Mouse (Mus musculus) ovary, adult 18-20 months (tissue): ENCODE measurements around the gene Asrgl1.

ENCODE experiments used
- DNase-seq: peaks from one replicate; pipeline ENCODE4 v3.0.0; 2022; ENCODE audit warnings: low spot score, mixed read lengths

The Asrgl1 gene

DNA sequence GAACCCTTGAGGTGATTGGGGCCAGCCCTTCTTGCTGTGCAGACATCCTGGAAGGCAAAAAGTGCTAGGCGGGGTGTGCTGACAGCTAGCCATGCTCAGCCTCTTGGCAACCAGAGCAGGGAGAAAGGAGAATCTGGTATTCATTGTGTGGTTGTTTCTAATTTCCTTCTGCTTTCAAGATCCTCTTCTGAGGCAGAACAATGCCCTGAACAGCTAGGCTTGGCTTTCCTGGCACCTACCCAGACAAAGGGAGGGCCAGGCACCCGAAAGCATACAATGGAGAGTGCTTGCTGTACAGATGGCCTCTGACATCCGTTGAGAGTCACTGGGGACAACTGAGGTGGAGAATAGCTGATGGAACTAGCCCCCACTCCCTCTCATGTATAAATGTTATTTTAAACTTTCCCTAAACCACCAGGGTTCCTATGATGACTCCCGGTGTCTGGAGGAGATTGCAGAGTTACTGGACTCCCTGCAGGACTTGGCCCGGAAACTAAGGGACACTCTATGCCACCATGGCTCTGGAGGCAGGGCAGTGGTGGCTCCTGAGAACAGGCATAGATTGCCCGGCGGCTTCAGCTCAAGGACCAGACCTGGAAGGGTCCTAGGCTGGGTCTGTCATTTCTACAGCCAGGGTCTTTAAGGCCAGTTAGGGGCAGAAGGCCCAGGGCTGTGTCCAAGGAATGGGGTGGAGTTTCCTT, 63.8 kb downstream of the Asrgl1 start:
- DNase-seq: peak; percentile 36

DNA sequence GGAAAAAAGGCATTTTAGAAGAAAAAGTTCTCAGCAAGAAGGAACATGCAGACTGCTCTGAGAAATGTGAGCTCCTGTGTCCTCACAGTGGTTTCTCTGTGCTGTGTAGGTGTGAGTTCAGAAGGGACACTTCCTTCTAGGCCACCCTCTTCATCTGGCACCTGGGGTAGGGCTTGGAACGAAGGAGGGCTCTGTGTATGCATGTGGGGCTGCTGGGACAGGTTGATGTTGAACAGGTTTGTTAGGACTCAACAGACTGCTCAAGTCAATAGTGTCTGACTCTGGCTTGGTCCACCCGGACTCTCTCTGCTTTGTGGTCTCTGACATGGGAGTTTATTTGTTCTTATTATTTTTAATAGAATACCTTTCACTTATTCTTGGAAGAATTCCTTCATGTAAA, 65.1 kb downstream of the Asrgl1 start:
- DNase-seq: no peak

DNA sequence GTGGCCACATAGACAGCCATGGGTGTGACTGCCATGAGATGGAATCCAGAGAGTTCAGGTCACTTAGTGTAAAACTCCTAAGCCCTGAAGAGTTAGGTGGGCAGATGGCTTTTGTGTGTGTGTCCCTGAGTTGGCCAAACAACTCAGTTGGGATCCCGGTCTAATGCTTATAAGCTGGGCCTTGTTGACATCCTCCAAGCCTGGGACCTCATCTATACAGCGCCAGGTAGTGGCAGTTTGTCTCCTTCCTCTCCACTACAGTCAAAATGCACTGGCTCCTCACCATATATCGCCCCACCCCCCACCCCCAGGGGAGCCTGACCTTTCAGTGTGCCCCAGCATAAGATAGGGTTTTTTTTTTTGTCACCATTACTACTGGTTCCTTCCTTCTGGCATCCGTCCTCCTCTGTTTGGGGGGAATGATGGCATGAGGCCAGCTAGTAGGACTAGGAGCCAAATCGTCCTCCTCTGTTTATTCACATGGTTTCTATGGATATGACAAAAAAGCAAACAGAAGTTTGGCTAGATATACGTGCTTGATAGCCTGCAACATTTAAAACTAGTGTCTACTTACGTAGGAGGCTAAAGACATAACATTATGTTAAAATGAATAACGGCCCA, 65.6 kb downstream of the Asrgl1 start:
- DNase-seq: no peak

DNA sequence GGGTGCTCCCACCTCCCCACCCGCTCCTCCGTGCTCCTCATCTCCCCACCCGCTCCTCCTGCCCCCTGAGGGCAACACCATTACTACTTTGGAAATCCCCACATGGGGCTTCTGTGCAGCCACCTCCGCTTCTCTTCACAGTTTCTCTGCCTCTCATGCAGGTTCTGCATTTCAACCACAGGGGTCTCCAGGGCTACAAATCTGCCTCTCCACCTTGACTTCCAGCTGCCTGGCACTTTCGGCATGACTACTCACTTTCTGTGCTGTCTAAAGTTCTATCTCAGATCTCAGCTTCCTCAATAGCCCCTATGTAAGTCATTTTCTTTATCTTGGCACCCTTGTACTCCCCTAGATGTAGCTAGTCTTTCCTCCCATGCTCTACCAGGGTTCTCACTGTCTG, 68.1 kb downstream of the Asrgl1 start:
- no peak for DNase-seq

DNA sequence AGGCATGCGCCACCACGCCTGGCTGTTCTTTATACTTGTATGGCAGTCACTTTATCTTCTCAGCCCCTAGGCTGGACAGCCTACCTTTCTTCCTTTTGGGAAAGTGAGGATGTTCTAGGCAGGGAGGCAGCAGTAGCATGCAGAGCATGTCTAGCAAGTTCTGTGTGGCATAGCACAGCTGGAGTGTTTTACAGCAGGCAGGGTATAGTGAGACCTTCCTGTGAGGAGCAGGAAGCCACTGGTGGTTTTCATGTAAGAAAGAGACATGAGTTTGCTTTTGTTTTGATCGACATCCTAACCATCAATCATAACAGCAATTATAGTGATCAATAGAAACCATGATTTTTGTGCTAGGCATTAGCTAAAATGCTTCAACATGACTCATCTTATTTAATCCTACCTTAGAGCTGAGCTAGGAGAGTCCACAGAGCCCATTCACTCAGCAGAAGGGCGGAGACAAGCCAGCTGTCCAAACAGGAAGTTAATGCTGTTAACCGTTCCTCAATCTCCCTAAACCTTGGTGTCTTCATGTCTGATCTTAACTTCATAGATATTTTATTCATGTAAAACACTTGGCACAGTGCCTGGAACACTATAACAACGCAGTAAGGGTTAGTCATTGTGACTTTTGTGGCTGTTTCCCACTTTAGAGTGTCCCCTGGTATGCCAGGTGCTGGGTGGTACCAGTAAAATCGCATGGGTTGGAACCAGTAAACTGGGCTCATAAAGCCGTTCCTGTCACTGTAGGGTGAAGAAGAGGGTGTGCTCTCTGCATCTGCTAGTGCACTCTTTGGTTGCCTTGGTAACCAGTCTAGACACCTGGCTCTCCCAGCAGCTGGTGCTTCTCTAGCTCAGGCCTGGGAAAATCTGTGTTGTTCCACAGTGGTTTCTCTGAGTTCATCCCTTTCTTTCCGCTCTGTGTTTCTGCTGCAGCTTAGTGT, 69.5 kb downstream of the Asrgl1 start:
- no peak for DNase-seq

DNA sequence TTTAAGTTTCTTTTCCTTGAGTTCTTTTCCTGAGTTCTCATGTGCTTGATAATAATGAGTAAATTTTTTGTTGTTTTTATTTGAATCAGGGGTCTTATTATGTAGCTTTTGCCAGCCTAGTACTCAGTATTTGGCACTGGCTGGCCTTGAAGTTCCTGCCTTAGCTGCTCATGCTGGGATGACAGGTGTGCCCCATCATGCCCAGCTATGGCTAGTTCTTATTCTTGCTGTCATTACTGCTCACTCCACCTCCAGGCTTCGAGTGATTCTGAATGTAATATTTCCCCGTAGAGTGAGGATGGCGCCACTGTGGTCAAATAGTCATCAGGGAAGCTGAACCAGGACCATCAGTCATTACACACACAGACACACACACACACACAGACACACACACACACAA, 71.6 kb downstream of the Asrgl1 start:
- no peak for DNase-seq

DNA sequence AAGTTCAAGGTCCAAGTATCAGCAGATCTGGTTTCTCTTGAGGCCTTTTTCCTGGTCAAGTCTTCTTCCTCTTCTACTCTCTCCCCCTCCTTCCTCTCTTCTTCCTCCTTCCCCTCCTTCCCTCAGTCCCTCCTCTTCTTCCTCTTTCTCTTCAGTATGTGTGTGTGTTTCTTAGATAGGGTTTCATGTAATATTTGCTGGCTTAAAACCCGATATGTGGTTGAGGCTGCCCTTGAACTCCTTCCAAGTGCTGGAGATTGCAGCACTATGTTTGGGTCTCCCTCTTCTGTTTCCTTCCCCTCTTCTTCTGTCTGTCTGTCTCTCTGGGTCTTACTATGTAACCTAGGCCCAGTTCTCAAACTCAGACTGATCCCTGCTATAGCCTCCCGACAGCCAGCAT, 72.6 kb downstream of the Asrgl1 start:
- no peak for DNase-seq

DNA sequence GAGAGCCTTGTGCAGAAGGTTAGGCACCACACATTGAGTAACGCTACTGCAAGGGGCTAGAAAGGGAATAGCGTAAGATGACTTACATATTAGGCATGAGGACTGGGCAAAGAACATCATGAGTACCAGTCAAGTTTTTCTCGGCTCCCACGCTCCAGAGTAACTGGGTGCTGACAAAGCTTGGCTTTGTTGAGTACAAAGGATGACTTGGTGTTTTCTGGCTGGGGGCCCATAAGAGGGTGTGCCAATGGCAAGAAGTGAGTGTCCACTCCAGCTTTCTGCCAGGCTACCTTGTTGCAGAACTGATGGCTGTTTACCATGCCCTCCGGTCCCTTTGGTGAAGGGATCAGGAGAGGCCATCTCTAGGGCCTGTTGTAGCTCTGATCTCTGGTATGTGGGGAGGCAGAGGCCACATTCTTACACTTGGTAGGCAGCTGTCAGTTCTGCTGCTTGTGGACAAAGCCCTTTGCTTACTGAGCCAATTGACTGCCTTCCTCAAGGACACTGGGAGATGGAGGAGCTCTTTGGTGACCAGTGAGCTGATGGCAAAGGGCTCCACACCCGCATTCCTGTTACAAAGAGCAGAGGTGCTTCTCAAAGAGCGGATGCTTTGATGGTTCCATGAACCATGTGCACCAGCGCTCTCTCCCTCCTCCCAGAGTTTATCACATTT, 74.1 kb downstream of the Asrgl1 start:
- DNase-seq: peak; percentile 38

DNA sequence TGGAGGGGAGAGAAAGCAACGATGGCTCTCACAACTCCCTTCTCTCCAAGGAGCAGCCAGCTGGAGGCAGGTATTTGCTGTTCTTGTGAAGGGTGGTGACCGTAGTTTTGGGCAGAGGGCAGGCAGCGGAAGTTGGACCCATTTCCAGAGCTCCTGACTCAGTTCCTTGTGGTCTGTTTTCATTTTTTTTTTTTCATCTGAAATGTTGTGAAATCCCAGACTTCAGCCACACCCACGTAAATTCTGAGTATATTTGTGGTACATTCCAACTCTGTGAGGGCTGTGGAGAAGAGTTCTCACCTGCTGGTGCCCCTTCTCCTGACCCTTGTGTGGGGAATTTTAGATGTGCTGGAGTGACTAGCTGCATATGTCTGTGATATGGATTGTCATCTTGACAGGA, 75.3 kb downstream of the Asrgl1 start:
- no peak for DNase-seq
